Mouse (Mus musculus) layer of hippocampus, postnatal 36 days (tissue): Measurements from ENCODE around the gene Cln5. TPM values are rescaled to one million over a fixed set of nuclear protein-coding genes. Genes with fewer than 3 reads are reported as not detected.

ENCODE experiments used
- DNase-seq, 2 experiments: peaks; one replicate each; pipeline ENCODE4 v3.0.0; 2022
- total RNA-seq, 2 experiments: library from RNA; stranded (reverse); gene quantifications; 2 replicates each; pipeline ENCODE4 v1.2.3; 2021

The Cln5 gene
- total RNA-seq, 2 experiments from 2014 or later, result 9.6 to 10.6 TPM

GRCm38 (mm10) chr14:103112606-103113363 is 42.8 kb downstream of the Cln5 start:
- no peak for DNase-seq

GRCm38 (mm10) chr14:103114994-103115670 is 45.1 kb downstream of the Cln5 start:
- no peak for DNase-seq

- DNase-seq, result no peak
Measured at GRCm38 (mm10) chr14:103125756-103126155, 55.7 kb downstream of the Cln5 start.

Other genes starting within 250 kb of the Cln5 start
- gene Kctd12, start 87.6 kb upstream of the Cln5 start, total RNA-seq, result 100 to 1,000 TPM; 128 to 131 TPM
- not detected for gene Acod1, start 23.2 kb upstream of the Cln5 start, total RNA-seq
- 100 to 1,000 TPM in 1 of 2 experiments, 10 to 100 TPM in 1; 96.2 to 100 TPM for gene Fbxl3, start 29.4 kb downstream of the Cln5 start, total RNA-seq